Mouse (Mus musculus) ovary, adult 10 weeks (tissue): ENCODE measurements around the gene Cd53. TPM values are rescaled to one million over a fixed set of nuclear protein-coding genes. Genes with fewer than 3 reads are reported as not detected.

ENCODE experiments used
- polyA plus RNA-seq: library from polyadenylated mRNA; stranded (reverse); fragments of 350-450 nt; fragmentation: Illumina TruSeq; extraction: RNeasy Lipid Tissue Mini Kit (QIAGEN cat#74804); gene quantifications from one replicate; pipeline ENCODE4 v1.2.3, GENCODE M21; 2014

Cd53 gene
- 86.1 TPM for polyA plus RNA-seq

DNA sequence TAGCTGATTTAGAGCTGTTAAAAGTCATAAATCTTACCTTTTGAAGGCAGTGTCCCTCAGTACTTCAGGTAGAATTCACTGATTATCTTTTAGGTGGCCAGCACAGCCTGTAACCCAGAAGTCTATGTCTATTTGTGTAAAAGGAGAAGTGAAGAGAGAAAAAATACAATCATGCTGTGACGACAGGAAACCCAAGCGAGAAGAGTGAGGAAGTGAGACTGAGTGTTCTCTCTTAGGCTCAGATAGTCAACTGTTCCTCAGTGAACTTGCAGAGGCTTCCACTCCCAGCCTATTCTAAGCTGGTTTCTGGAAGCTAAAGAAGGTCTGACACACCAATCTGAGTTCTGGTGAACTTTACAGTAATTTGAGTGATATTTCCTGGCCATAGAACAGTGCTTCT, at the start of gene Cd53:
Gene Cd53 (minus strand): TSS at position 220 of the 400 bp plus-strand sequence.

DNA sequence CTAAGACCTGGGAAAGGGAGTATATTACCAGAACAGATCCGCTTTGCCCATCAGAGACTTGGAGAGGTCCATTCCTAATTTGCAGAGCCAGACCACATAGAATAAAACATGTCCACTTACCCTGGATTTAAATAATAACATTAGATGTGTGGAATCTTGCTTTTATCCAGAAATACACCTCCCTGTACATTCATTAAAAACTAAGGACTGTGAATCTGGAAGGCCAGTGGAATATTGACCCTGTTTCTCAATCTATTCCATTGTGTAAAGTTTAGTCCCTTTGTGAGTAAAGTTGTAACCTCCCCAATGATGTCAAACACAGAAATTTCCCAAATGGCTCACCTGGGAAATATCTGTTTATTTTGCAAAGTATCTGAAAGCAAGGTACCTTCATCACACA, 36.2 kb upstream of the Cd53 start, which contains the start of gene Olfr266:
Gene Olfr266 (minus strand): TSS at position 101 of the 400 bp plus-strand sequence.

Other genes with a start within 250 kb of the Cd53 start
- 272 TPM for gene Dram2, start 242.4 kb downstream of the Cd53 start, polyA plus RNA-seq
- 157 TPM for gene Cept1, start 242.3 kb downstream of the Cd53 start, polyA plus RNA-seq
- gene Lrif1, start 105.2 kb downstream of the Cd53 start, polyA plus RNA-seq: 100.0 TPM
- gene Olfr266, start 36.1 kb upstream of the Cd53 start, polyA plus RNA-seq: 0.34 TPM
- gene Kcna3, start 246.0 kb upstream of the Cd53 start, polyA plus RNA-seq: not detected